Mouse (Mus musculus): Measurements from ENCODE around the gene Trmt11.
"Not testable (repeated sequence)": the region's sequence is repeated elsewhere in the genome, so short reads cannot be mapped to it uniquely, and the experiment has no call there.

Trmt11 gene

DNA sequence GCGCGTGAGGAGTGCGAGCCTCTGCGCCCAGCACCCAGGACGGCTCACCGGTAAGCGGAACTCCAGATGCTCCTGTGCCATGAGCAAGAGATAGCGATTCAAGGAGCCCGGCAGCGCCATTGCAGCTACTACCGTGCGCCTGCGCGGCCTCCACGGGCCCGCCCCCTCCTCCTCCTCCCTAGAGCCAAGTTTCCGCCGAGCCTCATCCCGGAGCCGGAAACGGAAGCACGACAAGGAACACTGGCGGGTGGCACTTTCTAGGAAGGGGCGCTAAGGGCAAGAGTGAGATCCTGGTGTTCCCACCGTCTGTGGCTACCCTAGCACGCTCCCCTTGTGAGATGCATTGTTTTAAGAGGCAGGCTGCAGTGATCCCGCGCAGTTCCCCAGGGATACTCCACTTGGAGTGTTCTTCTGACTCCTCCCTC, at the start of gene Trmt11:
Trmt11 (minus strand) TSS at position 208 of the 425 bp plus-strand sequence.
- peak; percentile 92 for DNase-seq (ENCODE audit: low spot score)

DNA sequence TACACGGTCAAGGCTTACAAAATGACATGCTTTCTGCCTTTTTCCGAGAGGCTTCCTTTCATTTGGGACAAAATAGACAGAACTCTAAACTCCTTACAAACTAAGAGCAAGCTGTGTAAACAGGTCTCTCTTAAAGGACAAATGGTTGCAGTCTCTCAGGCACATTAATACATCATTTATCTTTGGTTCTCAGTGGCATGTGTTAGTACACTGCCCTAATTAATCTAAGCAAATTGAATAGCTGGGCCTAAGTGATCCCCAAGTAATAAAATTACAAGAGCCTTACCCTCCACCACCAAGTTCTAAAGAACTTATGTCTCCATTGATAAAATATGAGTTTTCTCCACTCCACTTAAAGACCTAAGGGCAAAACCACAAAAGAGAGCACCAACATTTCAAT, 47.1 kb upstream of the Trmt11 start:
- no peak for DNase-seq (ENCODE audit: low spot score)

DNA sequence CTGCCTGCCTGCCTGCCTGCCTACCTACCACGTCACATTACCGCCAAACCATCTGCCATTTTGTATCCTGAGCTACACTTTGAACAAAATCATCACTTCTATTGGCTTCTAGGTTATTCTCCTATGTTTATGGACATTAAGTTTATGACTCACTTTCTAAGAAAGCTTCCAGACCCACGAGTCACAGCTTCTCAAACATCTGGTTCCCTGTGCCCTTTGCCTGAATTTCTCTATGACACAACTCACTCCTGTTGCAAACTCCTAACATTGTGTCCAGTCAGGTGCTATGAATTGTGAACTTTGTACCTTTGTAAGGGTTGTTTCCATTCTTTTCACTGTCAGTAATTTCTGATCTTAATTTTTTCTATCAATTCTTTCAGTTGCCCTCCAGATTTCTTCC, 37.7 kb upstream of the Trmt11 start:
- no peak for DNase-seq (ENCODE audit: low spot score)

DNA sequence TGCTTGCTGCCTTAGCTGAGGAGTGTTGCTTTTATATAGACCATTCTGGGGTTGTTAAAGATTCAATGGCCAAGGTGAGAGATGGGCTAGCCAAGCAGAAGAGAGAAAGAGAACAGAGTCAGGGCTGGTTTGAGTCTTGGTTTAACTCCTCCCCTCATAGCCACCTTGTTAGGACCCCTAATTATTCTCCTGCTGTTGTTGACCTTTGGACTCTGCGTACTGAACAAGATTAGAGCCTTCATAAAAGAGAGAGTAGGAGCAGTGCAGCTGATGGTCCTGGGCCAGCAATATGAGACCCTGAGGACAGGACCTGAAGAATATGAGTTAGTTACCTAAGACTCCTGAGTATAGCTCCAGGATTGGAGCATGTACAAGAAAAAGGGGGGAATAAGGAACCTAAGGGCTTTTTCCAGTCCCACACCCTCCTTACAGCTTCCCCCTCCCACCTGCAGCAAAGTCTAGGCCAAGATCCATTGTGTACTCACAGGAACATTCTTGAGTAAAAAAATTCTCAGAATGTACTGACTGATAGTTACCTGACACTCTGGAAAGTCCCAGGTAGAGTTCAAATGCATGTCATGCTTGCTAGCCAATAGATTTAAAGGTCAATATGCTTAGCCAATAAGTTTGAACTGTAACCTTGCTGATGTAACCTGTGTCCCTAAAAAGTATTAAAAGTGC, 36.1 kb upstream of the Trmt11 start:
- DNase-seq (ENCODE audit: low spot score), result not testable (repeated sequence)

DNA sequence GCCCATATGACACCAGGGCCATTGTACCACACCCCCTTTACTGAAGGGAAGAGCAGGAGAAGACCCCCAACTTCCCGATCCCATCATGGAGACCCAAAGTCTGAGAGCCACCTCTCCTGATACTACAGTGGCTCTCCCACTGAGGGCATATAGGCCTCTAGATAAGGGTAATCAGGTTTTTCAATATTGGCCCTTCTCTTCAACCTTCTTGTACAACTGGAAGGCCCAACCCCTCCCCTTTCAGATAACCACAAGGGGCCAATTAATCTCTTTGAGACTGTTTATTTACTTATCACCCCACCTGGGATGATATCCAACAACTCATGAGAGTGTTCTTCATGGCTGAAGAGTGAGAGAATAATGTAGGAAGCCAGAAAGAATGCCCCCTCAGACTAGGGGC, 32.2 kb upstream of the Trmt11 start:
- no peak for DNase-seq (ENCODE audit: low spot score)

DNA sequence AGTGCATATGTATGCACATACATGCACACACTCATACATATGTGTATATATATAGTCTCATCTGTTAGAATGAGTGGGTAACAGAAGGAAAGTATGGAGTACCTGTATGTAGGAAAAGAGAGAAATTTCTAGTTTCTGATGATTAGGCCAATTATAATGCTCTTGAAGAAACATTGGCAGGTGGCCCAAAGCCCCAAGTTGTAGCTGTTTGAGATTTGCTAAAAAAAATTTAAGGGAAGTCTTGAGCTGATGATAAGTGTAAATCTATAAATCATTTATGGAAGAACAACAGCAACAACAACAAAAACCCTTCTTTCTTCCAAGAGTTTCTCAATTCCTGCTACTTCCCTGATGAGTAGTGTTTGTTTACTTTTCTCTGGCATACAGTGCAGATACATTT, 29.4 kb upstream of the Trmt11 start:
- DNase-seq (ENCODE audit: low spot score), result no peak

DNA sequence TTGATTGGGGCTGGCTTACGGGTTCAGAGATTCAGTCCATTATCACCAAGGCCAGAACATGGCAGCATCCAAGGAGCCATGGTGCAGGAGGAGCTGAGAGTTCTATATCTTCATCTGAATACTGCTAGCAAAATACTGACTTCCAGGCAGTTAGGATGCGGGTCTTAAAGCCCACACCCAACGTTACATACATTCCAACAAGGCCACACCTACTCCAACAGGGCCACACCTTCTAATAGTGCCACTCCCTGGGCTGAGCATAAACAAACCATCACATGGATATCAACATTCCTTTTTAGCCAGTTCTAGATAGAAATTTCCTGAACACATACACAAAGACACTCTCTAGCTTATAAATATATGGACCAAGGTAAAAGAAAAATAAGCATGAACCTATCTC, 29.0 kb upstream of the Trmt11 start, which contains the start of gene Hint3:
Hint3 (minus strand) TSS at position 120 of the 400 bp plus-strand sequence.
- DNase-seq (ENCODE audit: low spot score), result no peak

DNA sequence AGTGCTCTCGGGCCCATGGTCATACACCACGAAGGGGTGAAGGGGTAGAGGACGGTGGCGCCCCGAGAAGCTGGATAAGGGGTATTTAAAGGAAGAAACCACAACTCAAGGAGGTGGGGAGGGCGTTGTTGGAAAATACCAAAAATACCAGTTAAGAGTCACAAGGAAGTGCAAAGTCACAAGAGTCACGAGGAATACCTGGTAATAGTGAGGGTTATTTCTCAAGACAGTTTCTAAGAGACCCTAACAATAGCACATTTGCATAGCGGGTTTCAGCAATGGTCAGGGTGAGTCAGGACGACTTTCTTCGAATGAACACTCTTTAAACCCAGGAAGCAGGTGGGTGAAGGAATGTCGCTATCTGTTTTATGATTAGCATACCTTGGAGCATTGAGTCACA, 27.9 kb upstream of the Trmt11 start:
- not testable (repeated sequence) for DNase-seq (ENCODE audit: low spot score)

DNA sequence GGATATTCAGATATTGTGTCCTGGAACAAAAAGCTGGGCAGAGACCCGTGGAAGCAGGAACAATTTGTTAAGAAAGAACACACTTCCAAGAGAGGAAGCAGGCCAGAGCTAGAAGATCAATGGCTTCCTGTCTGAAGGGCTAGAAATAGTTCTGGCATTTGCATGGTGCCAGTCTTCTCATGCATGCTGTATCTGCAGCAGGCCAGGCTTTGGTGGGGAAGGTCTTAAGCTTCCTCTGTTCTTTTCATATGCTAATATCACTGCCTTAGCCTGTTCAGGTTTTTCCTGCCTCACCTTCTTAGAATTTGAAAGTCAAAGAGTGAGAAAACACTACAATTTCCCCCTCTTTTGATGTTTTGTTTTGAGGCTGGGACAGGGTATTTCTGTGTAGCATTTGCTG, 27.0 kb upstream of the Trmt11 start:
- no peak for DNase-seq (ENCODE audit: low spot score)

DNA sequence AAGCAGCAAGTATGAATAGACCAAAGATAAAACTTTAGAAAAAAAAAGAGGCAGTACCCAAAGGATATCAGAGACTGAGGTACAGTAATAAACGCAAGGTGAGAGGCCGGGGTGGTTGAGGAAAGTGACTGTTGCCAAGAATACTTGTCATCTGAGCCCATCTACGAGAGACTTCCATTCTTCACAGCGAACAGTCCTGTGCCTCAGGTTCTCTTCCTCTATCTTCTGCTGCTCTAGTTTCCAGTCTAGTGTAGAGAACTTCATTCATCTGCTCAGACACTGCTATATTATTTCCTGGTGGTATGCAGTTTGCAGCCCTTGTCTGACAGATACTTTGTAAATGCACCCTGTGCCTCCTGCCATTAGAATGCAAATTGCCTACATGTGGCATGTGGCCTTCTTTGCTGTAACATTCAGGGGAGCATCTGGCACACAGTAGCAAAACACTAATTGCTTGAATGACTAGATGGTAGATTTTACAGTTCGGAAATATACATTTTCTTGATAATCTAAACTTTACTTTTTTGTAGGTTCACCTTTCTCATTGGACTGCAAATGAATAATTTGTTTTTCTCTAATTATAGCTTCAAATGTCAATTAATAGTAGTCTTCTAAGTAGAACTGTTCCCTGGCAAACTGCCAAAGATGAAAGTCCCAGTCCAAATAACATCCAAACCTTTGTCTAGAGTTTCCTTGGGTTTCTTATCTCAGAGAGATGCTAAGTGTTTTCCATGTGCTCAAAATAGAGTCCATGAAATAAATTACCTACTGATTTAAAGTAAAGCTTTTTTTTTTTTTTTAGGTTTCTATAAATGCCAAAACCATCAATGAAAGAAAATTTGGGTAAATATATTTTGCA, 23.8 kb upstream of the Trmt11 start:
- no peak for DNase-seq (ENCODE audit: low spot score)

DNA sequence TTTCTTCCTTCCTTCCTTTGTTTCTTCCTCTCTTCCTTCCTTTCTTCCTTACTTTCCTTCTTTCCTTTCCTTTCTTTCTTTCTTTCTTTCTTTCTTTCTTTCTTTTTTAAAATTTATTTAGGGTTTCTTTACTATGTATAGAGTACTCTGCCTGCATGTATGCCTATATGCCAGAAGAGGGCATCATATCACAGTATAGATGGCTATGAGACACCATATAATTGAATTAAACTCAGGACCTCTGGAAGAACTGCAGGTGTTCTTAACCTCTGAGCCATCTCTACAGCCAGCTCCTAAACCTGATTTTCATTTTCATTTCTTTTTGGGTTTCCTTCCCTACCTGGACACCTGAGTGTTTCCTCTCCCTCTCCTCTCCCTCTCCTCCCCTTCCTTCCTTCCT, 22.4 kb upstream of the Trmt11 start:
- no peak for DNase-seq (ENCODE audit: low spot score)

DNA sequence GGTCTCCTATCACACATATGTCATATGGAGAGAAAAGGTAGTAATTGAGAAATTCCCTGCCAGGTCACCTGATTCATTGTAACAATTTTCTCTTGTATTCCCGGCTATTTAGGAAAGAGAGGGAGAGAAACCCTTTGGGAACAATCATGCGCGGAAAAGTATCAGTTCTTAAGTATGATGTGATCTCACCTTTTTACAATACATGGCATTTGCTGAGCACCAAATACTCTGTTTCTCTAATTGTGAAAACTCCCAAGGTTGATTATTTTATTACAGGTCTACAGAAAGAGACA, 18.3 kb upstream of the Trmt11 start:
- DNase-seq (ENCODE audit: low spot score), result no peak

DNA sequence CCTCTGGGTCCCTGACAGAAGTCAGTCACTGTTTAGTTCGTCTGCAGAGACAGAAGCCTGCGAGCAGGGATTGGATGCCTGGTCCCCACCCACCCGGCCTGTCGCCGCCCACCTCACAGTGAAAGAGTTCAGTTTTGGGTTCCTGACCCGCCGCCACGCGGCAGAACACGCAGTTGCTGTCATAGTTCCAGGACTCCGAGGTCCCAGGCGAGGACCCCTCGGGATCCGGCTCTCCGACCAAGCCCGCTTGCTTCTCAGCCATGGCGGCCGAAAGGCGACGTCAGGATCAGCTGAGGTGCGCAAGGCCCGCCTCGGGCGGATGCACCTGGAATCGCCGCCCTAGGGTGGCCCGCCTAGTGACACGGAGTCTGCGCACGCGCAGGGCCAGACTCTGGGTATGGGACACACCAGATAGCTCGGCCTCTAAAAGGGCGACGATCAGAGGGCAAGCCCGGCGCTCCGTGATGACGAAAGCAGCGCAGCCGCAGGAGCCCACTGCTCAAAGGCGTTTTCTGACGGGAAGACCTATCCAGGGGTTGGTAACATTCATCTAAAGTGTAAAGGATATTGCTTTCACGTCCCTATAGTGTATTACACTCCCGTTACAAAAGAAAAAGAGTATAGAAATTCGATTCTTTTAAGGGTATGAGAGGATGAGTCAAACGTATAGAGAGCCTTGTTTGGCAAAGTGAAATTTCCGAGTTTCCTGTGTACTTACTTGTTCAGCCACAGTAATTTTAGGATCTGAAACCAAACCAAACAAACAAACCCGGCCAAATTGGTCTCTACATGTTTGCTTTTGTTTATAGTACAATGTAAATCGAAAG, 17.8 kb upstream of the Trmt11 start:
- peak; percentile 98 for DNase-seq (ENCODE audit: low spot score)

DNA sequence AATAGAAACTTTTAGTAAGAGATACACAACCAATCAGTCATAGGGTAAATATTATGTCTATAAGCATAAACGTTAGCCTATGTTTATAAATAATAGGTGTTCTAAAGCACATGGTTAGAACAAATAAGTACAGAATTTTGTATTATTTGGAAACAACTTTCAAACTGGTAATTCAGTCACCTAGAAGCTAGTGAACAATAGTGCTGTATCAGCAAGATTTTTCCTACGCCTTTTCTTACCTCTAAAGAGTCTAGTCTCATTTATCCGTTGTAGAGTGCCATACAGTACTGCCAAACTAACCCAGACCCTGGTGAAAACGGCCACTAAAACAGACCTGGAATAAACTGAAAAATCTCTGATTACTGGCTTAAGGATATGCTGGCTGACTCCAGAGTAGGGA, 12.5 kb upstream of the Trmt11 start:
- DNase-seq (ENCODE audit: low spot score), result no peak

DNA sequence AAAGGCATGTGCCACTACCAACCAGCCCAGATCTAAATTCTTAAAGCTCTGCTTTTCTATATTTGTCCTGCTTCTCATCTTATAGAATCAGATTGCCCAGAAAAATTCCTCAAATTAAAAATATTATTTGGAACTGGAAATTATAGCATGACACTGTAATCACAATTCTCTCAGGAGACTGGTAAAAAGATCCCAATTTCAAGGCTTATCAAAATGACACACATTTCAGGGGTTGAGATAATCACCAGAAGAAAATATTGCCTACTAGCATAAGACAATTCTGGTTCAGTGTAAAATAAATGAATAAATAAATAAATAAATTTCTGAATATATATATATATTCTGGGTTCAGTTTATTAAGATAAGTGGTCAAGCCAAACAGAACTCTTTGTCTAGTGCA, 9.1 kb upstream of the Trmt11 start:
- DNase-seq (ENCODE audit: low spot score), result no peak

DNA sequence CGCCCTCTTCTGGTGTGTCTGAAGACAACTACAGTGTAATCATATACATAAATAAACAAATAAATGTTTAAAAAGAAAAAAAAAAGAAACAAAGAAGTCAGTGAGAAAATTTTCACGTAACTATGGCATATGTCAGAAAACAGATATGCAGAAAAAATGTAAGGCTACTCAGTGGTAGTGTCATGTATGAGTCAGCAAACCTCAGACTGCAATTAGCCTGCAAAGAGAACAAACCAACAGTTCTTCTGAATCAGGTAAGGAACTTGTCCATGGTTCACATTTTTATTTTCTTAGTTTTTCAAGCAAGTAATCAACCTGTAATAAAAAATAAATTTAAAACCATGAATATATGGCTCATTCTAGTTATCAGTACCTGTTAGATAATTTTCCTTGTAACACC, 7.6 kb upstream of the Trmt11 start:
- no peak for DNase-seq (ENCODE audit: low spot score)

DNA sequence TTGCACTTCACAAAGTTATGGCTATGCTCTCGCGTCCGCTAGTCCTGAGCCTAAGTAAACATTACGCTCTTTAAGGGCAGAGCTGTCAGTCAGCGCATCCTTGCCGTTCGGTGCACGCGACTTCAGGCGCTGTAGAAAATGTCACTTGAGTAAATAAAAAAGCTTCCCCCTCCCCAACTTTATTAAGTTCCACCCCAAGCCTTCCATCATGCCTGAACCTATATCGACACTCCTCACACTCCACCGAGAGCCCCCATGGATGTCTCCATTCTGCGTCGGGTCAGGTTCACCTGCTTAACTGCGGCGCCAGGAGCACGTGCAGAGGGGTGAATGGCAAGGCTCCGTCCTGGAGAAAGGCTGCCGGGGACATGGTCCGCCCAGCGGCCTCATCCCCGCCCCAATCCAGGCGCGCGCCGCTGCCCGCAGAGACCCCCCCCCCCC, 435 bp downstream of the Trmt11 start:
- DNase-seq (ENCODE audit: low spot score), result no peak

DNA sequence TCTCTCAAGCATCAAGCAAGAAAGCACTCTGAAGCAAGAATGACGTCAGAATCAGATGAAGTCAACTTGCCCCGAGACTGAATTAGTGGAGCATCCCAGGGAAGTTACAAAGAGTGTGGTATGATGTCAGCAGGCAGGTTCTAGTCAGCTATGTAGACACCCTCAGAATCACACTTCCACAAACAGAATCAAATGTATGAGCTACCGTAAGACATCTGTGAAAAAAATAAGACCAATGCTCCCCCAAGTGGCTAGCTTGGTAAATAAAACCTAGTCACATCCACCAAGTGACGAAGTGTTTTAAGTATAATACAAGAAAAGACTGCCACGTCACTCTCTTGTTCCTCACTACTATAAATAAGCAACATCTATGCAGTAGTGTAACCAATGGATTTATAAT, 13.5 kb downstream of the Trmt11 start:
- no peak for DNase-seq (ENCODE audit: low spot score)

DNA sequence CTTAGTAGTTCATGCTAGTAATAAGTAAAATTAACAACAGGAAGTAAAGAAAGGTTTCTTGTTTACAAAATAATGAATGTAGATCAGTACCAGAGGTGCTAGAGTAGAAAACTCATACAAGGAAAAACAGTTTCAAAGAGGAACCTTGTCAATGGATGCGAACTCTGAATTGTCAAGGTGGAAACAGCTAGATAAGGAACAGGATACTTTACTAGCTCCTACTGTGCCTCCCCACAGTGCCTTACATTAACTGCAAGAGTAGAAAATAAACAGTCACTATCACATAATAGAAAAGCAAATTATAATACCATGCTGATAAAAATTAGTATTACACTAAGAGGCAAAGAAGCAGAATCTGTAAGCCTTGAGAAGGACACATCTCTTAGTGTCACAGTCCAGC, 14.9 kb downstream of the Trmt11 start:
- no peak for DNase-seq (ENCODE audit: low spot score)

DNA sequence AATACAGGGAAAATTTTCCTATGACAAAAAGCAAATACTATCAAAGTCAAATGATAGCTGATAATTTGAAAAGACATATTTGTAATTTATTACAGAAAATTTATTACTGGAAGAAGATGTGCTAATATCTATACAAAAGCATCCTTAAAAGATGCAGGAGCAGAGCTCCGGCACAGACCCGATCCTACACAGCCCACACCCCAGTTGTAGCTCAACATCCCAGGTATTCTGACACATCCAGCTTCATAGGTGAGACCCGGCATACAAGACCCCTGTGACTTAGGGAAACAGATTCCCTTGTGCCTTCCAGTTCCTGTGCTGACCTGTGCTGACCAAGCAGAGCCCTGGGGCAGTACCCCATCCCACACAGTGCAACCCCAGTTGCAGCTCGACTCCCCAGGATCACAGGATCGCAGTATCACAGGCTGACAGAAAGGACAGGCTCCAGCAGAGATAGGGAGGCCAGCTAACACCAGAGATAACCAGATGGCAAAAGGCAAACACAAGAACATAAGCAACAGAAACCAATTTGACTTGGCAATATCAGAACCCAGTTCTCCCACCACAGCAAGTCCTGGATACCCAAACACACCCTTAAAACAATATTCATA, 22.8 kb downstream of the Trmt11 start:
- DNase-seq (ENCODE audit: low spot score), result no peak

DNA sequence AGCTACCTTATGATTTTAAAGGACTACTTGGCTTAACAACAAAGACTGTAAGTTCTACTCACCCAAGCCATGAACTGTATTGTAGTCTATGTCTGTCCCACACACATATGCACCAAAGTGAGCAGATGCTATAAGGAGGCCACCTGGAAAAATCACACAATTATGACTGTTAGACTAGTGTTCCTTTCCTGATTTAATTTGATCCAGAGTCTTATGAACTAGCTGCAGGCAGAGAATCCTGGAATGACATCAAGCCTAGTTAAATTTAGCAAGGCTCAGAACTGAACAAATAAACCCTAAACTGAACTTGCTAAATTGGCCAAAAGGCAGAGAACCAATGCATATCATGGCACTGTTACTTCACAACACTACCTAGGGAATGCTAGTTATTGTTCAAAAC, 34.2 kb downstream of the Trmt11 start:
- no peak for DNase-seq (ENCODE audit: low spot score)

DNA sequence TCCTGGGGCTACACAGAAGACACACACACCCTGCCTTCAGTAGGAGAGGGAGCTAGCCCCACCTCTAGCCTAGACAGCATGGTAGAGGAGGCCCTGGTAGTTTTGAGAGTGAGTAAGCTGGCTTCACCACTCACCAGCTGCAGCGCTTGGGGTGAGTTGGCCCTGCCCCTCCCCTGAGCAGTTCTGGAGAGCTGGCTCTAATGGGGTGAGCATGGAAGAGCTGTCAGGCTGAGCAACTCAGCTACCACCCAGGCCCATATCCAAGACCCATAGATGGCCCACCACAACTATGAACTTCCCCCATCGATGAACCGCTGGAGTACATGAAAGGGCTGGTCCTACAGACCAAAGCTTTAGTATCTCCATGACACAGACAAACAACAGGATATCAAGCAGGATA, 35.9 kb downstream of the Trmt11 start:
- no peak for DNase-seq (ENCODE audit: low spot score)

Measured in testis, postnatal 10 days (tissue).